Mouse (Mus musculus): ENCODE data around the gene Nono.

The Nono gene

GRCm38 (mm10) chrX:101429142-101429949, at the start of gene Nono:
Gene Nono (plus strand): TSS chrX:101429318.
- peak; percentile 69 for DNase-seq (ENCODE audit: low spot score)

GRCm38 (mm10) chrX:101379744-101380143, 49.4 kb upstream of the Nono start:
- DNase-seq (ENCODE audit: low spot score): no peak

- no peak for DNase-seq (ENCODE audit: low spot score)
Observed at GRCm38 (mm10) chrX:101383455-101383854, 45.7 kb upstream of the Nono start.

- DNase-seq (ENCODE audit: low spot score): no peak
Observed at GRCm38 (mm10) chrX:101384439-101385137, 44.5 kb upstream of the Nono start.

GRCm38 (mm10) chrX:101386222-101386621, 42.9 kb upstream of the Nono start:
- no peak for DNase-seq (ENCODE audit: low spot score)

GRCm38 (mm10) chrX:101388866-101389537, 40.1 kb upstream of the Nono start:
- DNase-seq (ENCODE audit: low spot score): no peak

GRCm38 (mm10) chrX:101394341-101394740, 34.8 kb upstream of the Nono start:
- DNase-seq (ENCODE audit: low spot score): no peak

- DNase-seq (ENCODE audit: low spot score): no peak
Observed at GRCm38 (mm10) chrX:101396459-101396858, 32.7 kb upstream of the Nono start.

- DNase-seq (ENCODE audit: low spot score): peak; percentile 61
Observed at GRCm38 (mm10) chrX:101418946-101419724, 10.0 kb upstream of the Nono start.

DNA sequence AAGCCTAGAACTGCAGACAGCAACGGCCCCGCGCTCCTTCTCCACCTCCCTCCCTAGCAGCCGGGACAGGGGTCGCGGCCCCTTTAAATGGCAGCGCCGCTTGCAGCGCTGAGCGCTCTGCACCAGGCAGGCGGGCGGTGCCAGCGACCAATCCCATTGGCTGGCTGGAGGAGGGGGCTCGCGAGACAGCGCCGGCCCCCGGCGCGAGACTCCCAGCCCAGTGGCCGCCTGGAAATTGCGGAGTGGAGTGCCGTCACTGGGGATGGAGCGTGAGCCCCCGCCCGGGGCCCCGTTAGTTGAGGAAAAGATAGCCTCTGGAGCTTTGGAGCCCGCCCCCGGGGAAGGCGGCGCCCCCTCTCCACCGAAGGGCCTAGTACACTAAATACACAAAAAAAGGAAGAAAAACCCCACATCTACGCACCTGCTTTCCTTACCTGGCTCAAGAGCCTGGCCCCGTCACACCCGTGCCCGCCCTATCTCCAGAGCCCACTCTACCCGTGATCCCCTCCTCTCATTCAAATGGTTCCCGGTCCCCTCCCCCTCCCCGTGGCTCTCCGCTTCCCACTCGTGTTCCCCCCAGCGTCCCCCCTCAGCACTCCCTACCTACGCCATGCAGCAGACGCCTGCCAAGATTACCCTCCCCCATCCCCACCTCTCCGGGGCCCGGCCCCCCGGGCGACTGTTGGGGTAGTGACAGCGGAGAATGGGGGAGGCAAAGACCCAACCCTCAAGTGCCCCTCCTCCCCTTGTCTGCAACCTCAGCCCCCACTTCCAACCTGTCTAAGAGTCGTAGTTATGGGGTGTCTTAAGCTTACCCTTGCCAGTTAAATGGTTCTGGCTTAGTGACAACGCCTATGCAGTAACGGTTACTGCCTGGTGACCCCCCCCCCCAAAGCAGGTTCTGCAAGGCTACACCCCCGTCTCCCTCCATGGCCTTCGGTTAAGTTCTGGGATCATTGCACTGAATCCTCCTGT, 9.1 kb upstream of the Nono start:
- peak; percentile 86 for DNase-seq (ENCODE audit: low spot score)

DNA sequence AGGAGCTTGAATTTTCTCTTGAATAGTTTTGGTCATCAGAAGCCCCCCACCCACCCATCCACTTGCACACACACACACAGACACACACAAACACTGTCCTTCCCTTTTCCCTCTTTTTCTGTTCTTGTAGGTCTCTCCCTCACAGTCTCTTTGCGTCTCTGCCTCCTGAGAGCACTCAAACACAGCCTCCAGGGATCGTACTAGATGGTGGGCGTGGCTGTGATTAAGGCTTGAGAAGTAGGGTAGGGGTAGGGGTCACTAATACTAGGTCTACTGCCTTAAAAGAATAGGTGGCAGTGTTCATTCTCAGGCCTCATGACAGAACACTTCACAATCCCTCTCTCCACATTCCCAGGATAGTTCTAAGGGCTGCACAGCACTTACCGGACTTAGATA, 8.4 kb upstream of the Nono start, which contains the start of gene Zmym3:
TSS of gene Zmym3 (minus strand) at position 150 of the 396 bp plus-strand sequence.
- no peak for DNase-seq (ENCODE audit: low spot score)

DNA sequence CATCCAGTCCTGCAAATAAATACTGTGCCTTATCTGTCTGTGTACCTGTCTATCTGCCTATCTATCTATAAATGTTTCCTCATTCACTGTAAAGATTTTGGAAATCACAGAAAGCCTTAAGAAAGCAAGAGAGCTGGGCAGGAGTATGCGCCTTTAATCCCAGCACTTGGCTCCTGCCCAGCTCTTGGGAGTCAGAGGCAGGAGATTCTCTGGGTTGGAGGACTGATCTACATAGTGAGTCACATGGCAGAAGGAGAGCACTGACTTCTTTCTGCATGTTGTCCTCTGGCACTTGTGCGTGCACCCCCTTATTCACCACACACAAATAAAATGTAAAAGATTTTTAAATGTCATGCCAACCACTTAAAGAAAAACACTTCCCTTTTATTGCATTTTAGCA, 5.7 kb upstream of the Nono start:
- DNase-seq (ENCODE audit: low spot score): no peak

DNA sequence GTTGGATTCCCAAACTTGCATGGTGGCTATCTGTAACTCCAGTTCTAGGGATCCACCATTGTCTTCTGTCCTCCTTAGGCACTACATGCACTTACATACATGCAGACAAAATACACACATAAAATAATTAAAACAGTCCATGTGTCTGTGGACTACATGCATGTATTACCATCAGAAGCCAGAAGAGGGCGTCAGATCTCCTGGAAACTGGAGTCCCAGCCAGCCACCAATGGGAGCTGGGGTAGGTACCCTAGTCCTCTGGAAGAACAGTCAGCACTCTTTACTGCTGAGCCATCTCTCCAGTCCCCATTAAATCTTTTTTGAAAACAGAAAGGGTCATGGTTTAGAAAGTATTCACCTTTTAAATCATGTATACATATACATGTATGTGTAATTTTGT, 1.3 kb upstream of the Nono start:
- no peak for DNase-seq (ENCODE audit: low spot score)

- no peak for DNase-seq (ENCODE audit: low spot score)
Observed at GRCm38 (mm10) chrX:101428785-101429141, 355 bp upstream of the Nono start.

- no peak for DNase-seq (ENCODE audit: low spot score)
Observed at GRCm38 (mm10) chrX:101429976-101430375, 858 bp downstream of the Nono start.

GRCm38 (mm10) chrX:101448886-101449475, 19.9 kb downstream of the Nono start, which contains the start of gene Itgb1bp2:
Gene Itgb1bp2 (plus strand): TSS chrX:101449088.
- DNase-seq (ENCODE audit: low spot score): no peak

GRCm38 (mm10) chrX:101451147-101451546, 22.0 kb downstream of the Nono start:
- no peak for DNase-seq (ENCODE audit: low spot score)

GRCm38 (mm10) chrX:101451591-101451990, 22.5 kb downstream of the Nono start:
- DNase-seq (ENCODE audit: low spot score): no peak

GRCm38 (mm10) chrX:101472202-101472601, 43.1 kb downstream of the Nono start:
- no peak for DNase-seq (ENCODE audit: low spot score)

DNA sequence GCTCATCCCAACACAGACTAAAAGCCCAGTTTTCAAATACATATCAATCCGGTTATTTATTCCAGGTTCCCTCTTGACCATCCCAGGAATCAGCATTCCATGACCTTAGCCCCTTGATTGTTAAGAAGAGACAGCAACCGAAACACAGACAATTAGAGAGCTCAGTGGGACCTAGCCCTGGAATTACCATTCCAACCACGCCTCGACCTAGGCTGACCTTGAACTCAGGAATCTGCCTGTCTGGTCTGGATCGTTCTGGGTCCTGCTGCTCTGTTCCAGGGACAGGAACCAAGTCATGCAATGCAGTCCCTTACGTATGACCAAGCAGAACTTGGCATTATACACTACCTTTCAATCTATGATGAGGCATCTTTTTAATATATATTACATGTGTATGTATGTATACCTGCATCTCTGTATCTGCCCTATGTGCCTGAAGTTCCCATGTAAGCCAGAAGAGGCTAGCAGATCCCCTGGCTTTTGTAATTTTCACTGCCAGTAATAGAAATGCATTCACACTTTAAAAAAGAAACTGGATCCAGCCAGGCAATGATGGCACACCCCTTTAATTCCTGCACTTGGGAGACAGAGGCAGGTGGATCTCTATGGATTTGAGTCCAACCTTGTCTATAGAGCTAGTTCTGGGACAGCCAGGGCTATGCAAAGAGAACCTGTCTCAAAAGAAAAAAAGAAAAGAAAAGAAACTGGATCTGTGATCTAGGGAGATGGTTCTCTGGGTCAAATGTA, 52.7 kb downstream of the Nono start:
- no peak for DNase-seq (ENCODE audit: low spot score)

All from ovary, postnatal 36 days (tissue).